Mouse (Mus musculus) intestine, embryonic 16.5 days (tissue): ENCODE measurements around the gene Tgfbrap1. TPM values are rescaled to one million over a fixed set of nuclear protein-coding genes. Genes with fewer than 3 reads are reported as not detected.
A peak's percentile ranks its signal among the peaks of the same experiment; 100 is the strongest.

ENCODE experiments used
- ATAC-seq: fragments of 200-750 bp; cut with Nextera tagmentation; 2 replicates; pipeline ENCODE4 v1.8.0; 2017; ENCODE audit warnings: moderate TSS enrichment, moderate library complexity
- H3K27ac ChIP-seq: fragments of 300-500 bp; sonication (generic); 2 replicates; pipeline ENCODE4 v1.5.1; 2014; ENCODE audit warnings: mild to moderate bottlenecking, low read length
- H3K27me3 ChIP-seq: fragments of 300-500 bp; sonication (generic); replicated peaks from 2 replicates; pipeline ENCODE4 v1.6.1; 2014; ENCODE audit warnings: low read length, control low read depth, mixed read lengths; ENCODE audit not compliant: control insufficient read depth, insufficient read depth
- H3K36me3 ChIP-seq: fragments of 300-500 bp; sonication (generic); 2 replicates; pipeline ENCODE4 v1.6.1; 2014; ENCODE audit warnings: low read length, control low read depth; ENCODE audit not compliant: control insufficient read depth, insufficient read depth
- H3K4me1 ChIP-seq: fragments of 300-500 bp; sonication (generic); 2 replicates; pipeline ENCODE4 v1.6.1; 2014; ENCODE audit warnings: low read length, control low read depth, mixed read lengths; ENCODE audit not compliant: control insufficient read depth, insufficient read depth
- H3K4me2 ChIP-seq: fragments of 300-500 bp; sonication (generic); 2 replicates; pipeline ENCODE4 v1.6.1; 2014; ENCODE audit warnings: low read depth, low read length, control low read depth
- H3K4me3 ChIP-seq: fragments of 300-500 bp; sonication (generic); 2 replicates; pipeline ENCODE4 v1.5.1; 2014; ENCODE audit warnings: mild to moderate bottlenecking, low read length
- H3K9ac ChIP-seq: fragments of 300-500 bp; sonication (generic); 2 replicates; pipeline ENCODE4 v1.6.1; 2014; ENCODE audit warnings: low read depth, low read length
- H3K9me3 ChIP-seq: fragments of 300-500 bp; sonication (generic); 2 replicates; pipeline ENCODE4 v1.6.1; 2016; ENCODE audit warnings: low read length, control low read depth; ENCODE audit not compliant: control insufficient read depth
- WGBS: fragments of 180-500 bp; shearing (Covaris S2); extraction: QIAGEN DNeasy Blood & Tissue Kit; methylation state at CpG from one replicate; pipeline ENCODE4 v1.1.7; 2014; 5-methylcytosine and 5-hydroxymethylcytosine counted together
- polyA plus RNA-seq: library from polyadenylated mRNA; unstranded; fragments of >200 nt; fragmentation: Nextera tagmentation; extraction: Ambion mirVana; gene quantifications from 2 replicates; pipeline ENCODE4 v1.2.1, GENCODE M21; 2015

Tgfbrap1 gene
- polyA plus RNA-seq = 8.6 and 9.8 TPM in 2 replicates

DNA sequence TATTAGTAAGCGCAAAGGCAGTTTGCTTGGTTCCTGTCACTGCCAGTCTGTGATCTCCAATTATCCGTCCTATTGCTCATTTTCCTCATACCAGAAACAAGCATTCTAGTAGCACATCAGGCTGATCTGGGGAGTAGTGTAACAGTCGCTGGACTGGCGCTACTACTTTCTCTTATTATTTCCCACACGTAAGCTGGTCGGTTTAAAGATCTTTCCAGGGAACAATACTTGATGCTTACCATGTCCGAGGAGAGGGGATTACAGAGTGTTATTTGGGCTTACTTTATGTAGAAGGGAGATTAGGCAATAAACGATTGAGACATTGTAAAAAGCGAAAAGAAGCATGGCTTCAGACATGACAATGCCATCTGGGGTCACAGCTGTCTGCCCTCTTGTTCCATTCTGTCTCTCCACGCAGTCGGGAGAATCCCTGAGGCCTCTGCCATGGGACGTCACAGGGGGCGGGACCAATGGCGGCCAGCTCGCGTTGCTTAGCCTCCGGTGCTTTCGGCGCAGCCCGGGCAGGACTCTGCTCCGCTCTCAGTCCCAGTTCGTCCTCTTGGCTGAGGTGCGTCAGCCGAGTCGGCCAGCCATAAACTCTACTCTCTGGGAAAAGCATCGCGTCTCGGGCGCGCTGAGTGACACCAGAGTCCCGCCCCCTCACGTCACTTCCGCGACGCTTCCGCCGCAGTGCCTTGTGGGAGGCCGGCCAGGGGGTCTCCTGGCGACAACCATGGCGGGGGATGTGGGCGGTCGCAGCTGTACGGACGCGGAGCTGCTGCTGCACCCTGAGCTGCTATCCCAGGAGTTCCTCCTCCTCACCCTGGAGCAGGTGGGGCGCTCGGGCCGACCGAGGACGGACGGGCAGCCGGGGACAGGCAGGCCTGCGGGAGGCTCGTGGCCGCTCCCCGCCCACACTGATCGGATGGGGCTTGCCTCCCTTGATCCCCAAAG is at the start of gene Tgfbrap1, which contains the start of gene AI597479:
Gene Tgfbrap1 (minus strand): TSS at position 607 of the 954 bp plus-strand sequence.
Gene AI597479 (plus strand): TSS at position 680 of the 954 bp plus-strand sequence.
- ATAC-seq = peak; percentile 96
- Histone ChIP-seq H3K27me3 (no peaks in the 10 kb centered on the region), H3K36me3 (no peaks in the 10 kb centered on the region), H3K9ac (peak within 1 kb of the TSS; percentile 82), H3K4me2 (peak within 1 kb of the TSS; percentile 75), H3K9me3 (no peaks in the 10 kb centered on the region), H3K4me1 (peaks cover 4% of the 10 kb centered on the region), H3K4me3 (peak within 1 kb of the TSS; percentile 68), H3K27ac (peak within 1 kb of the TSS; percentile 100)
- WGBS = 1% methylated on average over 57 of the region's 57 CpGs

DNA sequence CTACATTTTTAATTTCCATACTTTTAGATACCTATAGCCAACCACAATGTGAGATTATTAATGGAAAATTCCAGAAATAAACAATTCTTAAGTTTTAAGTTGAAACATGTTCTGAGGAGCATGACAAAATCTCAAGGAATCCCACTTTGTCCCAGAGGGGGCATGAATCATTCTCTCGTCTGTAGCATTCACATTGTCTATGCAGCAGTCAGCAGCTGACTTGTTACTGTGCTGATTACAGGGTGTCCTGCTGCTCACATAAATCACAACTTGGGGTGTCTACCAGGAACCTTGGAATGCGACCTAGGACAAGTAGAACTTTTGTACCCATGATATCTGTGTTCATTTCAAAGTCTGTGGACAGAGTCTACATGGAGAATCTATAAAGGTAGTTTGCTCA is 49.0 kb upstream of the Tgfbrap1 start:
- Histone ChIP-seq H3K4me3 (no peak overlapping the region), H3K4me1 (peaks cover 15% of the 10 kb centered on the region; the same call in 1 of the 2 replicates), H3K9me3 (no peaks in the 10 kb centered on the region), H3K9ac (no peak overlapping the region), H3K27ac (no peak overlapping the region), H3K36me3 (peaks cover under 1% of the 10 kb centered on the region), H3K4me2 (no peak overlapping the region), H3K27me3 (no peaks in the 10 kb centered on the region)
- WGBS = 63% methylated on average over 2 of the region's 2 CpGs
- no peak for ATAC-seq

DNA sequence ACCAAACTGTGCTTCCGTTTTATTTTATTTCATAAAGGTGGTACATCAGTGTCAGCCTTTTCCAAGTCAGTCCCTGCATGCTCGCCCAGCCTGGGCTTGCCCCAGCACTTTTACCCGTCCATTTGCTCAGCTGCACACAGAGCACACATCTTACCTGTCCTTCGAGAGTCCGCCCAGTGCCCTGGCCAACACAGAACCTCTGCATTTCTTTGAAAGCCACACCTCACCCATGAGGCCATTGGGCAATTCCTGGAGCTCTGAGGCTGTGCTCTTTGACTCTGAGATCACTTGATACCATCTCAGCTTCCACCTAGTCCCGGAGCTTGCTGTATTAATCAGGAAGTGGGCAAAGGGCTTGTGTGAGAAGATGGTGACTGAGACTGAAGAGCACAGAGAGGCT is 47.0 kb upstream of the Tgfbrap1 start:
- peak; percentile 92 for ATAC-seq
- Histone ChIP-seq H3K4me1 (peaks cover 10% of the 10 kb centered on the region; the same call in 1 of the 2 replicates), H3K36me3 (no peaks in the 10 kb centered on the region; the same call in 1 of the 2 replicates), H3K9me3 (no peaks in the 10 kb centered on the region), H3K27ac (peak overlapping the region; percentile 65), H3K4me3 (no peak overlapping the region), H3K4me2 (no peak overlapping the region), H3K27me3 (no peaks in the 10 kb centered on the region), H3K9ac (no peak overlapping the region; the same call in 1 of the 2 replicates)
- 76% methylated on average over 6 of the region's 6 CpGs for WGBS

DNA sequence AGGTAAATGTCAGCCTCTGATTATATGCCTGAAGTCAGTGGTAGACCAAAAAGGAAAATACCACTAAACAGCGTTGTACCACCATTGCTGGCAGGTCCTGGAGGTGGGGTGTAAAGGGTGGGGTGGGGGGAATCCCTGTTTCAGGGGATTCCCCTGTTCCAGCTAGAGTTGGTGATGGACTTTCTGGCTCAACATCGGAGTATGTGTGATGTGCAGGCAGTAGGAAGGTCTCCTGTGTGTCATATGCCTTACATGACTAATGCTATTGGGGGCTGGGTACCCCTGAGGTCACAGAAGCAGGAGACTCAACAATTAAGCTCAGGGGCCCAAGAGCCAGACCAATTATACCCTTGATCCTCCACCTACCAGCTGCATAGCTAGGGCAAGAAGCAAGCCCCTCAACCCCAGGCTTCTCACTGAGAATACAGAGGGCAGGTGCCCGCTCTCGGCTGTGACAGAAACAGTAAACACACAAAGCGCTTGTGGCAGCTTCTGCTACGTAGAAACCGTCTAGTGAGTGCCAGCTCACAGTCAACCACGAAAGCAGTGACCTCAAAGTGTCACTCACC is 46.0 kb upstream of the Tgfbrap1 start:
- no peak overlapping the region for H3K4me2 ChIP-seq
- peaks cover 10% of the 10 kb centered on the region; the same call in 1 of the 2 replicates for H3K4me1 ChIP-seq
- 88% methylated on average over 8 of the region's 8 CpGs for WGBS
- ATAC-seq = no peak
- no peak overlapping the region for H3K9ac ChIP-seq
- H3K27me3 ChIP-seq = no peaks in the 10 kb centered on the region
- no peaks in the 10 kb centered on the region for H3K36me3 ChIP-seq
- H3K9me3 ChIP-seq = no peaks in the 10 kb centered on the region
- no peak overlapping the region for H3K4me3 ChIP-seq
- no peak overlapping the region for H3K27ac ChIP-seq

DNA sequence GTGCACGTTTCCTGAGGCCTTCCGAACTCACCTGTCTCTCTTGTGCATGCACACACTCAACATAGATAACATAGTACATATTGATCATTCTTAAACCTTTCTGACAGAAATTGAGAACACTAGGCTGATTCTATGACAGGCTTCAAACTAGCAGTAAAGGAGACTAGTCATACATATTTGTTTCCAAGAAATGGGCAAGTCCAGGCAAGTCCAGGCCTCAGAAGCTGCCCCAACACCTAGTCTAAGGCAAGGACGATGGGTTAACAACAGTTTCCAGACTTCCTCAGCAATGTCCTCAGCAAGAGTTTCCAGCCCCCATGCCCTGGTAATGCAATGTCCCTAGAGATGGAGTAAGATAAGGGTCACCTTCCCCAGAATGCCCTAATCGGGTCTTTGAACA is 45.4 kb upstream of the Tgfbrap1 start:
- H3K27ac ChIP-seq = no peak overlapping the region
- 90% methylated on average over 4 of the region's 4 CpGs for WGBS
- H3K9ac ChIP-seq = no peak overlapping the region
- H3K4me3 ChIP-seq = no peak overlapping the region
- no peak overlapping the region for H3K4me2 ChIP-seq
- no peaks in the 10 kb centered on the region for H3K9me3 ChIP-seq
- H3K4me1 ChIP-seq = peaks cover 10% of the 10 kb centered on the region; the same call in 1 of the 2 replicates
- H3K27me3 ChIP-seq = no peaks in the 10 kb centered on the region
- no peak for ATAC-seq
- no peaks in the 10 kb centered on the region for H3K36me3 ChIP-seq

DNA sequence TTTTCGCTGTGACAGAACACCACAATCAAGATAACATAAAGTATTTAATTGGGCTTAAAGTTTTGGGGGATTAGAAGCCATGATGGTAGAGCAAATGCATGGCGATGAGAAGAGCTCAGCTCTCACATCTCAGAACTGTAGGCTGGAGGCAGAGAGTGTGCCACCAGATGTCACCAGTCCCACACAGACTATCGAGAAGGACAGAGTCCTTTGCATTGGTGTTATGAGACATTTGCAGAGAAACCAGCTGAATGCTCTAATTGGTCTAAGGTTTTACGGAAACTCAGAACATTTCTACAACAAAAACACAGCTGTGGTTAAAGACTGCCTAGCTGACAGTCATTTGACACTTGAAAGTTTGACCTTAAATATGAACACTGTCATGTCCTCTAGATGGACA is 44.8 kb upstream of the Tgfbrap1 start:
- H3K4me1 ChIP-seq = peaks cover 10% of the 10 kb centered on the region; the same call in 1 of the 2 replicates
- 81% methylated on average over 4 of the region's 4 CpGs for WGBS
- no peak overlapping the region for H3K9ac ChIP-seq
- H3K4me2 ChIP-seq = no peak overlapping the region
- no peak overlapping the region for H3K27ac ChIP-seq
- no peak for ATAC-seq
- no peaks in the 10 kb centered on the region for H3K27me3 ChIP-seq
- H3K4me3 ChIP-seq = no peak overlapping the region
- no peaks in the 10 kb centered on the region for H3K36me3 ChIP-seq
- H3K9me3 ChIP-seq = no peaks in the 10 kb centered on the region

DNA sequence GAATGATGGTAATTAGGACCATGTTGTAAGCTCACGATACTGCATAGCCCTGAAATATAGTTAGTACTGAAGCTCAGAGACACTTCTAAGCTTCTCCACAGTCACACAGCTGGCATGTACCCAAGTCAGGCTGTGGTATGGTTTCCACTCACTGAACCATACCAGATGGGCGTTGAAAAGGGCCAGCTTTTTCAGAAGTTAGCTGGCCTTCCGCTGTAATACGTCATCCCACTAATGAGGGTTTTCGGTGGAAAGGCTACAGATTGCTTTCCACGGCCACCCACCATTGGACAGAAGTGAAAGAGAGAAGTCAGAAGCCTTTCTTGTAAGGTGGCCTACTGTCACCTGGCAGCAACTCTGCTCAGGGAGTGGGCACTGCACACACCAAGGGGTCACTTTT is 44.4 kb upstream of the Tgfbrap1 start:
- 79% methylated on average over 6 of the region's 6 CpGs for WGBS

DNA sequence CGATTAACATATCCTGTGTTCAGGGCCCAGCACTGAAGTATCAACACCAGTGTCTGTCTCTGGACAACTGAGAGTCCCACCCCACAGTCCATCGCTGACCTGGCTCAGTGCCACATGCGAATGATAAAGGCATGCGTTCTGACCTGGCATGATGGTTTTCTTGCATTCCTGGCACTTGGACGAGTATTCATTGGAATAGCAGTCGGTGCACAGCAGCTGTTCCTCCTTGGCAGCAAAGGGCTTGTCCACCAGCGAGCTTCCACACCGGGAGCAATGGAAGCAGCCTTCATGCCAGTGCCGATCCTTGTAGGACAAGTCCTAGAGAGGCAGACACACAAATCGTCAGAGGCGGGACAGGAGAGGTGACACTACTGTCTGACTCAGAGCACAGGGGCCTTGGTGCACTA is 43.1 kb upstream of the Tgfbrap1 start:
- peak overlapping the region; percentile 17; the same call in 1 of the 2 replicates for H3K27ac ChIP-seq
- no peak for ATAC-seq
- no peaks in the 10 kb centered on the region for H3K9me3 ChIP-seq
- WGBS = 65% methylated on average over 11 of the region's 11 CpGs
- H3K4me3 ChIP-seq = no peak overlapping the region
- H3K4me2 ChIP-seq = no peak overlapping the region
- H3K27me3 ChIP-seq = no peaks in the 10 kb centered on the region
- H3K36me3 ChIP-seq = peaks cover 5% of the 10 kb centered on the region; the same call in 1 of the 2 replicates
- peaks cover 10% of the 10 kb centered on the region; the same call in 1 of the 2 replicates for H3K4me1 ChIP-seq
- no peak overlapping the region for H3K9ac ChIP-seq

More for the DNA sequence above, 44.4 kb upstream of the Tgfbrap1 start:
- no peak overlapping the region for H3K9ac ChIP-seq
- no peak overlapping the region for H3K27ac ChIP-seq
- no peak overlapping the region for H3K4me3 ChIP-seq
- H3K4me2 ChIP-seq = no peak overlapping the region
- no peaks in the 10 kb centered on the region for H3K36me3 ChIP-seq
- H3K4me1 ChIP-seq = peaks cover 10% of the 10 kb centered on the region; the same call in 1 of the 2 replicates
- no peaks in the 10 kb centered on the region for H3K9me3 ChIP-seq
- no peaks in the 10 kb centered on the region for H3K27me3 ChIP-seq
- ATAC-seq = no peak

DNA sequence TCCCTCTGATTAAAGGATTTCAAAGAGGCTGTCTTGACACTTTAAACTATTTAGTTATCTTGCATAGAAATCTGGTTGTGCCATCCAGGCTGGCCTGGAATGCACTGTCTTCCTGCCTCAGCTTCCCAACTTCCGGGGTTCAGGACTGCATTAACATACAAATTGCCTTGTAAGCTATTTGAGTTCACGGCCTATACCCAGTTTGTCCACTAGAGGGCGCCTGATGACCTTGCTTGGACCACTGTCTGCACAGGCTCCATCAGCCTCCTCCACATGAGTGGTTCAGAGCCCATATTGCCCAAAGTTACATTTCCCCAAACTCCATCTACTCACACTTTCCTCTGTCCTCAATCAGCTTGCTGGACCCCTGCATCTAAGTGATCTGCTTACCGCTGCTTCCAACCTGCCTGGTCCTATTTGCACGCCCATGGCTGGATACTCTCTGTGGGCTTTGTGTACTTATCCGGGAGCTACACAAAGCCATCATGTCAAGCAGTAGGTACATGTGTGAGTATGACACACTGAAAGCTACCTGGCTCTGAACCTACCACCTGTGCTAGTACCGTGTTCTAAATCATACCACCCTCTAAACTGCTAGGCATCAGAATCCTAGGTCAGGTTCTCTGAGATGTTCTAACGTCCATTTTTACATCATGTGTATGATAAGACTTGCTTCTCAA is 41.3 kb upstream of the Tgfbrap1 start:
- Histone ChIP-seq H3K4me2 (no peak overlapping the region), H3K36me3 (peaks cover 5% of the 10 kb centered on the region; the same call in 1 of the 2 replicates), H3K4me1 (peaks cover 8% of the 10 kb centered on the region; the same call in 1 of the 2 replicates), H3K4me3 (no peak overlapping the region), H3K27me3 (no peaks in the 10 kb centered on the region), H3K27ac (no peak overlapping the region), H3K9me3 (no peaks in the 10 kb centered on the region), H3K9ac (no peak overlapping the region)
- peak; percentile 75 for ATAC-seq
- 54% methylated on average over 8 of the region's 8 CpGs for WGBS
